Mouse (Mus musculus) left cerebral cortex, postnatal 25 days (tissue): Measurements from ENCODE around the gene Eya3. TPM values are rescaled to one million over a fixed set of nuclear protein-coding genes. Genes with fewer than 3 reads are reported as not detected.
A peak's percentile ranks its signal among the peaks of the same experiment; 100 is the strongest.
"Not testable (repeated sequence)": the region's sequence is repeated elsewhere in the genome, so short reads cannot be mapped to it uniquely, and the experiment has no call there.

ENCODE experiments used
- DNase-seq, 2 experiments: peaks; one replicate each; pipeline ENCODE4 v3.0.0; 2022; ENCODE audit warnings: low spot score in 2 of 2, mixed read lengths in 1 of 2
- intact Hi-C: fragments of 180-260 bp; cut with DNase I; formaldehyde crosslinking; loops from one replicate; pipeline ENCODE4 v1.15.1; 2025
- total RNA-seq, 2 experiments: library from RNA; stranded (reverse); gene quantifications; 2 replicates each; pipeline ENCODE4 v1.2.3; 2021

Eya3 gene
- 10 to 100 TPM; 29.1 to 34.6 TPM for total RNA-seq

GRCm38 (mm10) chr4:132638461-132639190, at the start of gene Eya3:
TSS of gene Eya3 (plus strand) at chr4:132638987.
- intact Hi-C loops = no loop called here
- peak; percentile 93 to 97 for DNase-seq

GRCm38 (mm10) chr4:132590642-132591041, 48.1 kb upstream of the Eya3 start:
- DNase-seq = no peak
- intact Hi-C loops = no loop called here

GRCm38 (mm10) chr4:132592958-132593357, 45.8 kb upstream of the Eya3 start:
- DNase-seq = peak in 1 of 2 experiments; percentile 19
- intact Hi-C loops = no loop called here

GRCm38 (mm10) chr4:132594191-132594590, 44.6 kb upstream of the Eya3 start:
- no peak for DNase-seq
- intact Hi-C loops = no loop called here

GRCm38 (mm10) chr4:132598861-132599260, 39.9 kb upstream of the Eya3 start:
- DNase-seq = no peak
- intact Hi-C loops = no loop called here

- intact Hi-C loops = no loop called here
- no peak for DNase-seq
These were observed 39.0 kb upstream of the Eya3 start for GRCm38 (mm10) chr4:132599764-132600163.

- no peak for DNase-seq
- intact Hi-C loops = no loop called here
These were observed 38.3 kb upstream of the Eya3 start for GRCm38 (mm10) chr4:132600465-132600864.

GRCm38 (mm10) chr4:132601242-132601641, 37.5 kb upstream of the Eya3 start:
- DNase-seq, intact Hi-C loops: not testable (repeated sequence)

GRCm38 (mm10) chr4:132603468-132603867, 35.3 kb upstream of the Eya3 start:
- DNase-seq = no peak
- intact Hi-C loops = no loop called here

GRCm38 (mm10) chr4:132605816-132606215, 33.0 kb upstream of the Eya3 start:
- DNase-seq = no peak
- intact Hi-C loops = no loop called here

- intact Hi-C loops = no loop called here
- no peak for DNase-seq
These were observed 30.6 kb upstream of the Eya3 start for GRCm38 (mm10) chr4:132608147-132608546.

GRCm38 (mm10) chr4:132610301-132610984, 28.3 kb upstream of the Eya3 start:
- intact Hi-C loops = no loop called here
- no peak for DNase-seq

- intact Hi-C loops = no loop called here
- DNase-seq = no peak
These were observed 27.5 kb upstream of the Eya3 start for GRCm38 (mm10) chr4:132611320-132611719.

- intact Hi-C loops = loop anchor here (5.0 kb wide), 1 partner anchor 51 kb away; no protein-coding TSS in a partner anchor
- DNase-seq = peak; percentile 21 to 93
These were observed 20.9 kb upstream of the Eya3 start for GRCm38 (mm10) chr4:132617873-132618272.

GRCm38 (mm10) chr4:132618850-132619375, 19.9 kb upstream of the Eya3 start:
- peak in 1 of 2 experiments; percentile 50 for DNase-seq
- intact Hi-C loops = loop anchor here (5.0 kb wide), 1 partner anchor 52 kb away; no protein-coding TSS in a partner anchor

GRCm38 (mm10) chr4:132620134-132620533, 18.7 kb upstream of the Eya3 start:
- intact Hi-C loops = no loop called here
- DNase-seq = no peak

GRCm38 (mm10) chr4:132621287-132622068, 17.3 kb upstream of the Eya3 start:
- intact Hi-C loops = no loop called here
- DNase-seq = peak in 1 of 2 experiments; percentile 48

GRCm38 (mm10) chr4:132624034-132624657, 14.6 kb upstream of the Eya3 start:
- DNase-seq = peak in 1 of 2 experiments; percentile 36
- intact Hi-C loops = no loop called here

GRCm38 (mm10) chr4:132628830-132629229, 10.0 kb upstream of the Eya3 start:
- intact Hi-C loops = no loop called here
- no peak for DNase-seq
